Mouse (Mus musculus) intestine, embryonic 14.5 days (tissue): ENCODE measurements around the gene Rassf3. TPM values are rescaled to one million over a fixed set of nuclear protein-coding genes. Genes with fewer than 3 reads are reported as not detected.
A peak's percentile ranks its signal among the peaks of the same experiment; 100 is the strongest.

Experiments used
- ATAC-seq: fragments of 200-750 bp; cut with Nextera tagmentation; replicated peaks from 2 replicates; pipeline ENCODE4 v1.8.0; 2017; ENCODE audit warnings: low read depth, moderate number of reproducible peaks, moderate TSS enrichment, moderate library complexity; ENCODE audit not compliant: low FRiP score, low TSS enrichment
- DNase-seq: peaks from one replicate; pipeline ENCODE4 v3.0.0-alpha.2; 2018; ENCODE audit warnings: low spot score
- H3K27ac ChIP-seq: fragments of 300-500 bp; sonication (generic); 2 replicates; pipeline ENCODE4 v1.5.1; 2014; ENCODE audit warnings: low read depth, mild to moderate bottlenecking, control low read depth
- H3K27me3 ChIP-seq: fragments of 300-500 bp; sonication (generic); replicated peaks from 2 replicates; pipeline ENCODE4 v1.6.1; 2014; ENCODE audit warnings: low read length, control low read depth; ENCODE audit not compliant: control insufficient read depth, insufficient read depth
- H3K36me3 ChIP-seq: fragments of 300-500 bp; sonication (generic); 2 replicates; pipeline ENCODE4 v1.6.1; 2014; ENCODE audit warnings: low read length, control low read depth; ENCODE audit not compliant: control insufficient read depth, insufficient read depth
- H3K4me1 ChIP-seq: fragments of 300-500 bp; sonication (generic); replicated peaks from 2 replicates; pipeline ENCODE4 v1.6.1; 2014; ENCODE audit warnings: low read length, control low read depth, mixed read lengths; ENCODE audit not compliant: control insufficient read depth, insufficient read depth
- H3K4me2 ChIP-seq: fragments of 300-500 bp; sonication (generic); 2 replicates; pipeline ENCODE4 v1.6.1; 2014; ENCODE audit warnings: low read length
- H3K4me3 ChIP-seq: fragments of 300-500 bp; sonication (generic); 2 replicates; pipeline ENCODE4 v1.5.1; 2014; ENCODE audit warnings: low read depth, low read length, control low read depth, mixed read lengths
- H3K9ac ChIP-seq: fragments of 300-500 bp; sonication (generic); 2 replicates; pipeline ENCODE4 v1.6.1; 2014; ENCODE audit warnings: mild to moderate bottlenecking, low read length
- H3K9me3 ChIP-seq: fragments of 300-500 bp; sonication (generic); 2 replicates; pipeline ENCODE4 v1.6.1; 2016; ENCODE audit warnings: low read length, control low read depth; ENCODE audit not compliant: control insufficient read depth
- WGBS: fragments of 180-500 bp; shearing (Covaris S2); extraction: QIAGEN DNeasy Blood & Tissue Kit; methylation state at CpG from one replicate; pipeline ENCODE4 v1.1.7; 2014; 5-methylcytosine and 5-hydroxymethylcytosine counted together
- polyA plus RNA-seq: library from polyadenylated mRNA; unstranded; fragments of >200 nt; fragmentation: Nextera tagmentation; extraction: Ambion mirVana; gene quantifications from 2 replicates; pipeline ENCODE4 v1.2.1, GENCODE M21; 2014

Gene Rassf3
- polyA plus RNA-seq, 1 experiment from 2014 or later, result 24.6 TPM

GRCm38 (mm10) chr10:121481141-121481540 lies 5.0 kb upstream of the Rassf3 start:
- Histone ChIP-seq H3K27me3 (no peaks in the 10 kb centered on the region), H3K9ac (no peak overlapping the region), H3K4me2 (no peak overlapping the region), H3K4me1 (peaks cover 11% of the 10 kb centered on the region), H3K4me3 (no peak overlapping the region), H3K27ac (no peak overlapping the region), H3K36me3 (no peaks in the 10 kb centered on the region), H3K9me3 (no peaks in the 10 kb centered on the region)
- DNase-seq (no peak), ATAC-seq (no peak)
- WGBS, result 93% methylated on average over 10 of the region's 10 CpGs

- peaks cover 11% of the 10 kb centered on the region for H3K4me1 ChIP-seq
- H3K9me3 ChIP-seq, result no peaks in the 10 kb centered on the region
- H3K36me3 ChIP-seq, result no peaks in the 10 kb centered on the region
- no peak for DNase-seq
- H3K4me2 ChIP-seq, result no peak overlapping the region
- H3K27me3 ChIP-seq, result no peaks in the 10 kb centered on the region
- H3K4me3 ChIP-seq, result no peak overlapping the region
- no peak for ATAC-seq
- H3K27ac ChIP-seq, result no peak overlapping the region
- 93% methylated on average over 1 of the region's 1 CpGs for WGBS
- no peak overlapping the region for H3K9ac ChIP-seq
These were observed 3.8 kb upstream of the Rassf3 start for GRCm38 (mm10) chr10:121479987-121480386.

DNA sequence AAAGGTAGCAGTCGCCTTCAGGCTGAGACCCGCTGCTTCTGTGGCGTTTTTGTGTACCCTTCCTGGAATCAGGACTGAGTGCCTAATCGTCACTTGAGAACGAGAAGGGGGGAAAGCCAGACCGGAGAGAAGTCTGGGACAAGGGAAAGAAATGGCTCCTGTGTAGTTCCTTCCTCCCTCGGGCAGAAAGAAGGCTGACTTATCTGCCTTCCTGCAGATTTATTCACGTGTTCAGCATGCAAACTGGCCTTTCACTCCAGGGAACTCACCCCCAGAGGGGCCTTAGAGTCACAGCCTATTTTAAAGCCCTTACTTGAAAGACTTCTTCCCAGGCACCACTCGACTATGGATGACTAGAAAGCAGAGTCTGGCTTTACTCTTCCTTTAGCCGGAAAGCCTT lies 1.3 kb upstream of the Rassf3 start:
- H3K27ac ChIP-seq, result peak overlapping the region; percentile 76
- peak overlapping the region; percentile 55; the same call in 1 of the 2 replicates for H3K4me2 ChIP-seq
- peak overlapping the region; percentile 20; the same call in 1 of the 2 replicates for H3K9ac ChIP-seq
- H3K4me3 ChIP-seq, result 0 out of 2 replicates have a peak overlapping the region, but pooled peaks have one; percentile 95
- 31% methylated on average over 10 of the region's 10 CpGs for WGBS
- no peaks in the 10 kb centered on the region for H3K36me3 ChIP-seq
- H3K4me1 ChIP-seq, result peaks cover 27% of the 10 kb centered on the region
- H3K9me3 ChIP-seq, result no peaks in the 10 kb centered on the region
- H3K27me3 ChIP-seq, result no peaks in the 10 kb centered on the region
- DNase-seq (no peak), ATAC-seq (no peak)

DNA sequence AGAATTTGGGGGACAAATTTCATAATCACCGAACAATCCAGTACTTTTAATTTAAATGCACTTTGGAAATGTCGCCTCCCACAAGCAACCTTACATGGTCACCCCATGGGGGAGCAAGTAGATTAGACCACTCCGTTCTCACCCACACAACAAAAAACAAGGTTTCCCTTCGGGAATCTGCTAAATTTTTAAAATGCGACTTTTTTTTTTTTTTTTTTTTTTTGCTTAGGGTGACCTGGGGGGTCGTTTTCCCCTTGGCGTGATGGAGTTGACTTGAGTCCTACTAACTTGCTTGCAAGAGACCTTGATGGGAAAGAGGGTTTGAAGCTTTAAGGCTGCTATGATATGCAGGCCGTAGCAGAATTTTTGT lies 806 bp upstream of the Rassf3 start:
- H3K9ac ChIP-seq, result peak overlapping the region; percentile 20; the same call in 1 of the 2 replicates
- WGBS, result 22% methylated on average over 8 of the region's 8 CpGs
- ATAC-seq, result peak; percentile 0; the same call in 1 of the 2 replicates

DNA sequence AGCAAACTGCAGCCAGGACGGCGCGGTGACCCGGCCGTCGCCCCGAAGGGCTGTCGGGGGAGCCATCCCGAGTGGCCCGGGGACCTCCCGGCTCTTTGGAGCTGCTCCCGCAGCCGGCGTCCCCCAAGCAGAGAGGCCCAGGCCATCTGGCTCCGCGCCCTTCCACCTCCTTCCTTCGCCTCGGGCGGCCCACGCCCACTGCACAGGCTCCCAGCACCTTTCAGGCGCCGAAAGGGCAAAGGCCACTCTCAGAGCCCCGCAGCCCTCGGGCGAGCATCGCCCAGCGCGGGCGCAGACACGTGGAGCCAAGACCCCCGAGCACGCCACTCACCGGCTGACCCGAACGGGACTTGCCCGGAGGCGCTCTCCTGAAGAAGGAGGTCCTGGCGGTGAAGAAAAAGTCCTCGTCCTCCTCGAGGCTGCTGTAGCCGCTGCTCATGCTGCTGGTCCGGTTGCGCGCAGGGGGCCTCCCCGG lies 438 bp downstream of the Rassf3 start:
- peak; percentile 87 for DNase-seq
- H3K9me3 ChIP-seq, result no peaks in the 10 kb centered on the region
- under 1% methylated on average over 44 of the region's 45 CpGs for WGBS
- H3K4me1 ChIP-seq, result peaks cover 39% of the 10 kb centered on the region
- H3K4me2 ChIP-seq, result peak overlapping the region; percentile 57
- no peaks in the 10 kb centered on the region for H3K27me3 ChIP-seq
- H3K27ac ChIP-seq, result peak overlapping the region; percentile 81
- peak overlapping the region; percentile 95 for H3K4me3 ChIP-seq
- ATAC-seq, result peak; percentile 61
- peak overlapping the region; percentile 78 for H3K9ac ChIP-seq
- H3K36me3 ChIP-seq, result no peaks in the 10 kb centered on the region

More for the DNA sequence above, 806 bp upstream of the Rassf3 start:
- H3K36me3 ChIP-seq, result no peaks in the 10 kb centered on the region
- no peaks in the 10 kb centered on the region for H3K9me3 ChIP-seq
- peak overlapping the region; percentile 55 for H3K4me2 ChIP-seq
- peaks cover 32% of the 10 kb centered on the region for H3K4me1 ChIP-seq
- H3K4me3 ChIP-seq, result peak overlapping the region; percentile 95
- DNase-seq, result no peak
- no peaks in the 10 kb centered on the region for H3K27me3 ChIP-seq
- H3K27ac ChIP-seq, result peak overlapping the region; percentile 76

- Histone ChIP-seq H3K27ac (peak overlapping the region; percentile 81), H3K9ac (peak overlapping the region; percentile 78), H3K4me1 (peaks cover 39% of the 10 kb centered on the region), H3K36me3 (no peaks in the 10 kb centered on the region), H3K4me2 (peak overlapping the region; percentile 57), H3K4me3 (peak overlapping the region; percentile 95), H3K27me3 (no peaks in the 10 kb centered on the region), H3K9me3 (no peaks in the 10 kb centered on the region)
- peak; percentile 71 for DNase-seq
- 1% methylated on average over 31 of the region's 31 CpGs for WGBS
- ATAC-seq, result peak; percentile 6; the same call in 1 of the 2 replicates
These were observed 961 bp downstream of the Rassf3 start for GRCm38 (mm10) chr10:121475101-121475671.

- H3K4me1 ChIP-seq, result peaks cover 45% of the 10 kb centered on the region
- H3K27ac ChIP-seq, result no peak overlapping the region
- H3K36me3 ChIP-seq, result no peaks in the 10 kb centered on the region
- no peaks in the 10 kb centered on the region for H3K9me3 ChIP-seq
- H3K4me3 ChIP-seq, result peak overlapping the region; percentile 95
- no peaks in the 10 kb centered on the region for H3K27me3 ChIP-seq
- peak overlapping the region; percentile 57 for H3K4me2 ChIP-seq
- H3K9ac ChIP-seq, result peak overlapping the region; percentile 78
- ATAC-seq (no peak), DNase-seq (no peak)
- 17% methylated on average over 4 of the region's 4 CpGs for WGBS
These were observed 1.9 kb downstream of the Rassf3 start for GRCm38 (mm10) chr10:121474288-121474687.

DNA sequence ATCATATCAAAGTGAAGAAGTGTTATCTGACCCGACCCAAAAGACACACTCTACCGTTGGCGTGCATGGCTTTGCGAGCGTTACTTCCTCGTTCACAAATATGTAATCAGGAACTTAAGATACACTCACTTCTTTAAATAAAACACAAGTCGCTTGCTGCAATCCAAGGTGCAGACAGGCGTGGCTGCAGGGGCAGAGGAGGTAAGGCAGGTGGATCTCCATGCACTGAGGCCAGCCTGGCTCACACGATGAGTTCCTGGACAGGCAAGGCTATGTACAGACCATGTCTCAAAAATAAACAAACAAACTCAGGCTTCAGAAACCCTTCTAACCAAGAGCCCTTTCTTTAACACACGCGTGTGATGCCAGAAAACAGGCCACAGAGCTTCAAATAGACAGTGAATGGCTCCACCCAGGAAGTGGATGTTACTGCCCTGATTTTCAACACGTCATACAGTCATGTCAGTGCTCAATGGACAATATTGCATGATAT lies 2.4 kb downstream of the Rassf3 start:
- 23% methylated on average over 12 of the region's 12 CpGs for WGBS
- Histone ChIP-seq H3K27me3 (no peaks in the 10 kb centered on the region), H3K36me3 (no peaks in the 10 kb centered on the region), H3K27ac (peak overlapping the region; percentile 24; the same call in 1 of the 2 replicates), H3K9ac (no peak overlapping the region), H3K9me3 (no peaks in the 10 kb centered on the region), H3K4me3 (peak overlapping the region; percentile 95), H3K4me1 (peaks cover 50% of the 10 kb centered on the region), H3K4me2 (peak overlapping the region; percentile 57)
- DNase-seq (no peak), ATAC-seq (no peak)
